Mouse (Mus musculus) cerebellum, adult 11-12 months (tissue): ENCODE results near the gene Pdcd10.

Experiments used
- DNase-seq: peaks from one replicate; pipeline ENCODE4 v3.0.0; 2022

Gene Pdcd10

DNA sequence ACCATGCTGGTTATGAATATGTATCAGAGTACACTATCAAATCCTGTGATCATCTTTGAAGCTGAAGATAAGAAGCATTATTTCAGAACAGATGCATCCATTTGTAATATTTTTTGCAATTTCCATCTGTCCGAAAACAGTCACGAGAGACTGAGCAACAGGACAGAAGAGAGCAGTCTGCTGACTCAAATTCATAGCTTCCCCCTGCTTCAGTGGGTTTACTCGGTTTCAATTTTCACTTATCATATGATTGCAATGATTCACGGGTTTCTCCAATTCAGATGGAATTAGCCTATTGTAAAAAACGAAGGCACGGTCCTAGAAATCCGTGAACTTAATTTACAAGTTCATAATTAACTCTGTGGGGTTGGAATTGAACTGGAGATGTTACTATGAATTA is 88.5 kb downstream of the Pdcd10 start:
- DNase-seq = no peak
